Mouse (Mus musculus) T-helper 2 cell (primary cell): ENCODE measurements around the gene Reep6.
"Not testable (repeated sequence)": the region's sequence is repeated elsewhere in the genome, so short reads cannot be mapped to it uniquely, and the experiment has no call there.

Source experiments
- in situ Hi-C: fragments of 300-600 bp; cut with MboI, MseI; formaldehyde crosslinking; loops from one replicate; pipeline ENCODE4 v1.15.1; 2025; ENCODE audit warnings: high pct_unique_total_duplicates

The Reep6 gene

GRCm38 (mm10) chr10:80330084-80330483, 331 bp downstream of the Reep6 start:
- in situ Hi-C loops, result no loop called here

GRCm38 (mm10) chr10:80330888-80331287, 1.1 kb downstream of the Reep6 start:
- in situ Hi-C loops, result no loop called here

DNA sequence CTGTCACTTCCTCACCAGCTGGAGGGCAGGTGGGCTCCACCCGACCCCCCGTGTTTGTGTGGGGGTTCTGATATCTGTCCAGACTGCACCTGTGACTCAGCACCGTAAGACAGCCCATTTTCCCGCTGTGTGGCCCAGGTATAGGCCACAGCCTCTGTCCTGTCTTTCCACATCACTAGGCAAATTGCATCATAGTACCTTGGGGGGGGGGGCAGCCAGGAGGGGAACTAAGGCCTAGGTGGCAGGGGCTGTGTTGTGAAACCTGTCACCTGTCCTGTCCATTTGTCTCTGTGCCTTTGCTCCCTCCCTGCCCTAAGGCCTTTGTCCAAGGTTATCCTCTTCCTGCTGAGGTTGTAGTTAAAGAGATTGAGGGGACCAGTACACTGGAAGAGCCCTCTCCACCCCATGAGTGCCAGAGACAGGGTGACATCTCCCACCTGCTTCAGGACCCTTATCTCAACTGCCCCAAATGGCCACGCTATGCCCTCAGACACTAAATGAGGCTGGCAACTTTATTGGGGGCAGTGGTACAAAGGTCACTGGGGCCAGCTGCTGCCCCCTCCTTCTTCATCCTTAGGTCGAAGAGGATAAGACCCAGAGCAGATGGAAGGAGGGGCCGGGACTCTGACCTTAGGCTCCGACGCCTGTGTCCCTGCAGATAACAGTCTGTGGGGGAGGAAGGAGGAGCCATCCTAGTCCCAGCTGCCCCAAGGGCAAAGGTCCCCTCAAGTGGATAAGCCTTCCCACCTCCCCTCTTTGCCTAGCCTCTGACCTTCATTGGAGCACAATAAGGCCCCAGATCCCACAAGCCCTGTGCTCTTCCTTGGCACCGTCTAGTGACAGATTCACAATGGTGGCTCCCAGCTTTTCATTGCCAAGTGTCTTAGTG, 2.1 kb downstream of the Reep6 start:
- in situ Hi-C loops, result no loop called here

DNA sequence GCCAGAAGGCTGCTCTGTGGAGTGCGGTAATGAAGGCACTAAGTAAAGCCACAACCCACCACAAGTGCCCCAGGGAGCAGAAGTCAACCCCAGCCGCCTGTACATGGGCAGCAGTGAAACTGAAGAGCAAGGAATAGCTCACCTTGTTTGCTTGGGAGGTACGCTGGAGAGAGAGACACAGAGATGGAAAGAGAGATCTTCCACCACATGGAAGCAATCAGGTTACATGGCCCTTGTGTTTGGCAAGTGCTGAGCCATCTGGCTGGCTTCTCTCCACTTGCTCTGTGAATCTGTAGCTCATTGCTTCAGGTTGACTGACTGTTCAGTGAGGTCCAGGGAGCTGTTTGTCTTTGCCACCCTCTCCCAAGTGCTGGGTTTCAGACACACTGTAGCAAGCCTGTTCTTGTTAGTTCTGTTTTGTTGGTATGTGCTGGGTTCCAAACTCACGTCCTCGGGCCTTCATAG, 2.8 kb downstream of the Reep6 start:
- in situ Hi-C loops, result no loop called here

GRCm38 (mm10) chr10:80336263-80336662, 6.5 kb downstream of the Reep6 start:
- in situ Hi-C loops, result no loop called here

- in situ Hi-C loops, result no loop called here
These were observed 10.4 kb downstream of the Reep6 start for GRCm38 (mm10) chr10:80339941-80340750.

DNA sequence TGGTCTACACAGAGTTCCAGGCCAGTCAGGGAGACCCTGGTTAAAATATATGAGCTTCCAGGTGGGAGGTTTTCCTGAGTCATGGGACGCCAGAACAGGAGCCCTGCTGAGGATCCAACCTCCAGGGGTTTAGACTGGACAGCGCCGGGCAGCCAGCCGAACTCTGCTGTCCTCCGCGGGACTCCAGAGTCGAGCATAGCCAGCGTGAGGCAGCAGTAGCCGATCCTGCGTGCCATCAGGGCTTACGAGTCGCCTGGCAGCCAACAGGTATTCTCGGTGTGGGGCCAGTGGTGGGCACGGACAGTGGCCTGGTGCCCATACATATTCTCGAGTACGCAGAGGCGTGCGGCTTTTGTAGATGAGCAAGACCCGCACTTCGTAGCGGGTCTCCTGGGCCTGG, 11.3 kb downstream of the Reep6 start:
- in situ Hi-C loops, result no loop called here

DNA sequence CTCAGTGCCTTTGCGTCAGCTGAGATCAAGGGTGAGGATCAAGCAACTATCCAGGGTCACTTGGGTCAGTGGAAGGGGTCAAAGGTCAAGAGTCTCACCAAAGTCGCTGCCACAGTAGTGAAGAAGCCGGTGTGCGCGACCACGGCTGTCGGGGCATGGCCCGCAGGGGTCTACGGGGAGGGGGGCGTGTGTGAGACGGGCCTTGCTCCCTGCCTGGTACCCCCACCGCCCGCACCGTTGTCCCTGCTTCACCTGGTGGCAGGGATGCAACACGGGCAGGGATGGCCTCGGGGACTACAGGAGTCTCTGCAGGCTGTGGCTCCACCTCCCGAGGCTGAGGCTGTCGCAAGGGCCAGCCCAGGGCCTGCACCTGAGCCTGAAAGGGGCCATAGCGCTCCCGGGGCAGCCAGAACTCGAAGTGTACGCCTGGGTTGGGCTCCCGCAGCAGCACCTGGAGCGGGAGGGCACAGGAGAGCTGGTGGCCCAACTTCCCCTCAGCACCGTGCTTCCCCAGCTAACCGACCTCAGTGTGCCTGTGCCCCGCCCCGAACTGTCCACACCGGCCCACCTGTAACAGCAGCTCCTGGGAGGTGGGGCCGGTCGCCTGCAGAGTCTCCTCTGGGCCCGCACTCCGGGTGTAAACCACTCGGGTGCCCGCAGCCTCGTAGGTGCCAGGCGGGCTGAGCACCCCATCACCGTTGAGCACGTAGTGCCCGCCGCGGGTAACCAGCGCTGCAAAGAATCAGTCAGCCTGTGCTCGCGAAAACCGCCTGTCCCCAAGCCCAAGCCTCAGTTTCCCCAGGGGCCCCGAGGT, 11.9 kb downstream of the Reep6 start:
- in situ Hi-C loops, result no loop called here

- in situ Hi-C loops, result no loop called here
These were observed 12.6 kb downstream of the Reep6 start for GRCm38 (mm10) chr10:80342305-80342748.

GRCm38 (mm10) chr10:80342749-80343424, 13.1 kb downstream of the Reep6 start:
- in situ Hi-C loops, result no loop called here

DNA sequence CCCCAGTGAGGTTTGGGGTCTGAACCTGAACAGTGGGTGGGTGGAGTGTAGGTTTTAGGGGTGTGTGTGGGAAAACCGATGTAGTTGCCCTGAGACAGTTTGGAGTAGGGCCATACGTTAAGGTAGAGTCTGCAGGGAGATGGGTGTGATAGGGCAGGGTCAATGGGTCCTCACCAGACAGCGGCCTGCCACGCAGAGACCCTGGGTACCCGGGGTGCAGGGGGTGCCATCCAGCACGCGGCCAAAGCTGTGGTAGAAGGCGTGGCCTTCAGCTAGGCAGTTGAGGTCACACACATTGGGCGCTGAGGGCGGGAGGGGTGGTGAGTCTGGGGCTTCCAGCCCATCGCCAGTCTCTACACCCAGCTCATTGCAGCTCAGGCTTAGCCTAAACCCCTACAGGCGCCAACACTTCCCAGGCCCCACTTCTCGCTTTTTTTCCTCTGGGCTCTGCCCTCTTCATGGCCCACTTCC, 13.7 kb downstream of the Reep6 start:
- in situ Hi-C loops, result no loop called here

- in situ Hi-C loops, result no loop called here
These were observed 14.4 kb downstream of the Reep6 start for GRCm38 (mm10) chr10:80344131-80344661.

- in situ Hi-C loops, result no loop called here
These were observed 15.4 kb downstream of the Reep6 start for GRCm38 (mm10) chr10:80345122-80345521.

DNA sequence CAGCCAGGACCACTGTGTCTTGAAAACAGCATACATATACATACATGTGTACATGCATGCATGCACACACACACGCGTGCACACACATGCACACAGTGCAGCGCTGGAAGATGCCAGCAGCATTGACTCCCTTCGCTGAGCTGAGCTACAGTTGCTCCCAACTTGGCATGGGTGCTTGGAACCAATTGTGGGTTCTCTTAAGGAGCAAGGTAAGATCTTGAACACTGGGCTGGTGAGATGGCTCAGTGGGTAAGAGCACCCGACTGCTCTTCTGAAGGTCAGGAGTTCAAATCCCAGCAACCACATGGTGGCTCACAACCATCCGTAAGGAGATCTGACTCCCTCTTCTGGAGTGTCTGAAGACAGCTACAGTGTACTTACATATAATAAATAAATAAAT, 16.2 kb downstream of the Reep6 start:
- in situ Hi-C loops, result not testable (repeated sequence)

DNA sequence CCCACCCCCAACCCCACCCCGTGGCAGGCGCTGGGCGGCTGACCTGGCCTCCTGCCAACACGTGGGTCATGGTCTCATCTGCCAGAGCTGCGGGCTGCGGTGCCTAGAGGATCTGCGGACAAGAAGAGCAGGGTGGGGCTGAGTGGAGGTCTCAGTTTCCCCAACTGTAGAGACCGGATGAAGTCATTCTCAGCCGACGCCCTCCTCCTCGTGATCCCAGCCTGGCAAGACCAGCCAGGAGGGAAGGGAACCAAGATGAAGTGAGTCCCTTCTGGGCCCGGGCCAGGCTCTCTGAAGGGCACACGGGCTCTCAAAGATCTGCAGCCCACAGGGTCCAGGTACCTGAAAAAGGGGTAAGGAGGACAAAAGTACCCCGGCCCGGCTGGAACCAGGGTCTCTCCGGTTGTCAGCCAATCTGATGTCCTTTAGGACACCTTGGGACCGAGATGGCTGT, 17.8 kb downstream of the Reep6 start:
- in situ Hi-C loops, result no loop called here

- in situ Hi-C loops, result no loop called here
These were observed 18.6 kb downstream of the Reep6 start, which contains the start of gene Adamtsl5 for GRCm38 (mm10) chr10:80348244-80348781. Adamtsl5 (minus strand) TSS chr10:80348412.

GRCm38 (mm10) chr10:80348981-80349380, 19.2 kb downstream of the Reep6 start:
- in situ Hi-C loops, result no loop called here

DNA sequence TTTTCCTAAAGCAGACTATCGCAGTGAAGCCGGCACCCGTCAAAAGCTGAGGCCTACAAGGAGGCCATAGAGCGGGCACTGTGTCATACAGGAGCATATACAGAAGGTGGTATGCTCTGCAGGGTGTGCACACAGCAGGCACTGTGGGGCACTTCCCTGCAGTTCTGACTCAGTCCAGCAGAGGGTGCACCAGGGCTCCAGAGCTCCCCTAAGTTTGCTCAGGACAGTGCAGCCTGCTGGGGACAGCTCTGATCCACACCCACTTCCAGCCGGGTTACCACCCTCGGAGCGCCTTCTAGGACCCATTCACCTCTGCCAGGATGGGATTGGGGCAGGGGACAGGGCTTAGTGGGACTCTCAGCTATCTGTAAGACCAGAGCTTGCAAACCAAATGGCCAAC, 20.5 kb downstream of the Reep6 start:
- in situ Hi-C loops, result no loop called here

GRCm38 (mm10) chr10:80351896-80352295, 22.1 kb downstream of the Reep6 start:
- in situ Hi-C loops, result no loop called here

- in situ Hi-C loops, result no loop called here
These were observed 23.0 kb downstream of the Reep6 start for GRCm38 (mm10) chr10:80352727-80353126.
